16 mouse cellular contexts compared by ENCODE assay signal in the genomic region with DNA sequence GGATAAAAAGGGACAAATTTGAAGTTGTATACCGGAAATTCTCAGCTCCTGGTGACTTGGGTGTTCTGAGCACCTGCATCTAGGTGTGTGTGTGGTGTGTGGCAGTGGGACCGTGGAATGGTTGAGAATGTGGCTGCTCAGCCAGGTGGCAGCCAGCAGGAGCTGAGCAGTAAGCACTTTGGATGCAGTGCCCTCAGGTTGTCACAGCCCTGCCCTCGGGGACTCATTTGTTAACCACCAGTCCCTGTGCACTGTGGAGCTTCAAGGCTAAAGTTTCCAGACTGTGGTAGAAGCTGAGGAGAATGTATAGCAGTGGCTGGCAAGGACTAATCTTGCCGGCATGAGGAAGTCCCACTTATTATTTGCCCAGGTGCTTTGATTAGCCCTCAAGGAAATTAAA. TPM values are rescaled to one million over a fixed set of nuclear protein-coding genes. Genes with fewer than 3 reads are reported as not detected.
DNase-seq lines count a peak whose midpoint lies in the region; ATAC-seq and TF ChIP-seq lines count a peak whose summit lies in the region.
"Had no signal": no experiment of that assay in that cellular context is flagged by ENCODE, and none has a peak within 500 bp of the region (broad histone marks: within the 10 kb centered on the region; RNA-seq: fewer than 3 reads in every experiment).

No protein-coding gene starts in this region.

- no peaks in the 10 kb centered on the region for H3K4me1 ChIP-seq in stomach, postnatal 0 days (replicated peaks; ENCODE audit: control insufficient read depth, insufficient read depth)

- no peak for TF ChIP-seq EP300 in stomach, postnatal 0 days (optimal IDR thresholded peaks at IDR 0.05)

- ATAC-seq in stomach, postnatal 0 days (ENCODE audit: low FRiP score, low TSS enrichment), result peak; percentile 93

- H3K27ac ChIP-seq in stomach, postnatal 0 days (replicated peaks), result peak overlapping the region; percentile 73
- H3K27ac ChIP-seq: embryonic facial prominence, embryonic 15.5 days; hindbrain, embryonic 10.5 days; midbrain, embryonic 10.5 days had no signal

- DNase-seq in cerebellum, adult 18-20 months, result peak; percentile 56 to 58
- DNase-seq in cerebellum, postnatal 14 days, result no peak
- DNase-seq in kidney, postnatal 10 days, result peak; percentile 22
- DNase-seq in kidney, adult 8-10 months, result no peak
- peak; percentile 11 for DNase-seq in urinary bladder, postnatal 14 days (ENCODE audit: low spot score)
- no peak for DNase-seq in urinary bladder, postnatal 10 days (ENCODE audit: low spot score)
- peak; percentile 69 for DNase-seq in stomach, postnatal 0 days (ENCODE audit: low spot score)
- no peak for DNase-seq in thymus, postnatal 10 days (ENCODE audit: low spot score in 2 of 2)
- DNase-seq: adrenal gland, adult 8-10 months; gastrocnemius, postnatal 14 days; liver; lung, postnatal 14 days; right cerebral cortex, postnatal 14 days had no signal

- 53% methylated on average over 4 of the region's 4 CpGs for WGBS in stomach, postnatal 0 days

- H3K9ac ChIP-seq in stomach, postnatal 0 days (ENCODE audit: low read length), result no peak overlapping the region
- H3K9ac ChIP-seq: embryonic facial prominence, embryonic 15.5 days had no signal

- H3K4me2 ChIP-seq in stomach, postnatal 0 days (replicated peaks; ENCODE audit: low read depth), result no peak overlapping the region
- H3K4me2 ChIP-seq: embryonic facial prominence, embryonic 15.5 days had no signal

- no peak overlapping the region for H3K4me3 ChIP-seq in stomach, postnatal 0 days (ENCODE audit: low read depth, low read length)
- H3K4me3 ChIP-seq: embryonic facial prominence, embryonic 15.5 days; hindbrain, embryonic 10.5 days; midbrain, embryonic 10.5 days had no signal

- no peaks in the 10 kb centered on the region for H3K9me3 ChIP-seq in stomach, postnatal 0 days (ENCODE audit: control insufficient read depth, low read length)
- H3K9me3 ChIP-seq: embryonic facial prominence, embryonic 15.5 days; hindbrain, embryonic 10.5 days; midbrain, embryonic 10.5 days had no signal

- H3K27me3 ChIP-seq in stomach, postnatal 0 days (ENCODE audit: control insufficient read depth, insufficient read depth, low read length), result no peaks in the 10 kb centered on the region
- H3K27me3 ChIP-seq: embryonic facial prominence, embryonic 15.5 days had no signal

- no peaks in the 10 kb centered on the region for H3K36me3 ChIP-seq in stomach, postnatal 0 days (ENCODE audit: control insufficient read depth, insufficient read depth, low read length)
- H3K36me3 ChIP-seq: embryonic facial prominence, embryonic 15.5 days had no signal

- TF ChIP-seq CTCF in stomach, postnatal 0 days (IDR thresholded peaks at IDR 0.05; ENCODE audit: low read depth), result no peak; the same call in 1 of the 2 replicates

RNA-seq across cellular contexts. Expression of gene Pkp4, which starts 7.2 kb away (rescaled TPM):
- 16.8 and 16.9 TPM in 2 replicates for polyA plus RNA-seq in stomach, postnatal 0 days (2015; fragmentation: Nextera tagmentation; extraction: Ambion mirVana)

RNA-seq across cellular contexts. Expression of gene Ccdc148, which starts 7.3 kb away (rescaled TPM):
- 0.24 and 0.47 TPM in 2 replicates for polyA plus RNA-seq in stomach, postnatal 0 days (2015; fragmentation: Nextera tagmentation; extraction: Ambion mirVana)

Comparison
In these comparisons a context has a peak if more than half of its experiments do, and no peak if none do; other contexts are left out.
1. DNase-seq: peak in cerebellum, adult 18-20 months (2 of 2), kidney, postnatal 10 days (single experiment), urinary bladder, postnatal 14 days (single experiment) and stomach, postnatal 0 days (single experiment); none in cerebellum, postnatal 14 days (0 of 2), kidney, adult 8-10 months (0 of 2), urinary bladder, postnatal 10 days (single experiment) and thymus, postnatal 10 days (0 of 2).